Mouse (Mus musculus) liver (tissue): ENCODE data around the gene Mbd3.
"Not testable (repeated sequence)": the region's sequence is repeated elsewhere in the genome, so short reads cannot be mapped to it uniquely, and the experiment has no call there.

Experiments used
- DNase-seq: peaks from one replicate; pipeline ENCODE4 v3.0.0-alpha.2; 2020; ENCODE audit warnings: mixed read lengths

The Mbd3 gene

GRCm38 (mm10) chr10:80367954-80368353 lies 31.4 kb downstream of the Mbd3 start:
- DNase-seq: no peak

GRCm38 (mm10) chr10:80365736-80366135 lies 33.6 kb downstream of the Mbd3 start:
- DNase-seq: no peak

GRCm38 (mm10) chr10:80363734-80364133 lies 35.6 kb downstream of the Mbd3 start:
- DNase-seq: no peak

- peak; percentile 26 for DNase-seq
Measured at GRCm38 (mm10) chr10:80357994-80358639, 41.2 kb downstream of the Mbd3 start.

- no peak for DNase-seq
Measured at GRCm38 (mm10) chr10:80357336-80357735, 42.0 kb downstream of the Mbd3 start.

- DNase-seq: no peak
Measured at GRCm38 (mm10) chr10:80356737-80357136, 42.6 kb downstream of the Mbd3 start.

GRCm38 (mm10) chr10:80356001-80356682 lies 43.2 kb downstream of the Mbd3 start, which contains the start of gene Plk5:
TSS of gene Plk5 (plus strand) at chr10:80356459.
- DNase-seq: no peak

- DNase-seq: no peak
Measured at GRCm38 (mm10) chr10:80355431-80355830, 43.9 kb downstream of the Mbd3 start.

- DNase-seq: no peak
Measured at GRCm38 (mm10) chr10:80352727-80353126, 46.6 kb downstream of the Mbd3 start.

- DNase-seq: peak; percentile 30
Measured at GRCm38 (mm10) chr10:80351896-80352295, 47.5 kb downstream of the Mbd3 start.

GRCm38 (mm10) chr10:80350292-80350691 lies 49.1 kb downstream of the Mbd3 start:
- DNase-seq: peak; percentile 87

GRCm38 (mm10) chr10:80348981-80349380 lies 50.4 kb downstream of the Mbd3 start:
- peak; percentile 31 for DNase-seq

- peak; percentile 82 for DNase-seq
Measured at GRCm38 (mm10) chr10:80348244-80348781, 51.0 kb downstream of the Mbd3 start, which contains the start of gene Adamtsl5. TSS of gene Adamtsl5 (minus strand) at chr10:80348412.

GRCm38 (mm10) chr10:80347514-80347967 lies 51.8 kb downstream of the Mbd3 start:
- peak; percentile 33 for DNase-seq

- not testable (repeated sequence) for DNase-seq
Measured at GRCm38 (mm10) chr10:80345929-80346328, 53.4 kb downstream of the Mbd3 start.

GRCm38 (mm10) chr10:80345122-80345521 lies 54.2 kb downstream of the Mbd3 start:
- DNase-seq: peak; percentile 92

- peak; percentile 91 for DNase-seq
Measured at GRCm38 (mm10) chr10:80344131-80344661, 55.2 kb downstream of the Mbd3 start.

- no peak for DNase-seq
Measured at GRCm38 (mm10) chr10:80343425-80343895, 55.9 kb downstream of the Mbd3 start.

- peak; percentile 85 for DNase-seq
Measured at GRCm38 (mm10) chr10:80342749-80343424, 56.5 kb downstream of the Mbd3 start.
